Mouse (Mus musculus) cerebral cortex, adult 2 months (tissue): Measurements from ENCODE around the gene Ppp1r21.

Experiments used
- WGBS: fragments of 180-500 bp; shearing (Covaris S2); methylation state at CpG from one replicate; pipeline ENCODE4 v1.1.7; 2018; 5-methylcytosine and 5-hydroxymethylcytosine counted together

Ppp1r21 gene

DNA sequence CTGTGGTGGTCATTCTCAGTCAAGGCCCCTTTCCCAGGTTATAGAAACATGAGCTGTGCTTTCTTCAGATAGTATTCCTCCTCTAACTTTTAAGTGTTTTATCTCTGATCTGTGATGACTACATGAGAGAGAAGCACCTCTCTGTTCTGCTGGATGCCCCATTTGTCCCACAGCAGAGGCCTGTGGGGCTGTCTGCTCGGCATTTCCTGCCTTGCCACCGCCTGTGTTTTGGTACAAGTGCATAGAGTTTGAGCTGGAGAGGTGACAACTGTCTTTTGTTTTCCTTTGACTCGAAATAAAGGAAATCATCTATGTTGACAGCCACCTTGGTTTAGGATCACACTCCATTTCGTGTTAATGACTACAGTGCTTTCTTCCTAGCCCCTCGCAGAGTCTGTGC lies 44.9 kb downstream of the Ppp1r21 start:
- 74% methylated on average over 5 of the region's 5 CpGs for WGBS

GRCm38 (mm10) chr17:88578522-88579242 lies 48.8 kb downstream of the Ppp1r21 start:
- 74% methylated on average over 20 of the region's 20 CpGs for WGBS

DNA sequence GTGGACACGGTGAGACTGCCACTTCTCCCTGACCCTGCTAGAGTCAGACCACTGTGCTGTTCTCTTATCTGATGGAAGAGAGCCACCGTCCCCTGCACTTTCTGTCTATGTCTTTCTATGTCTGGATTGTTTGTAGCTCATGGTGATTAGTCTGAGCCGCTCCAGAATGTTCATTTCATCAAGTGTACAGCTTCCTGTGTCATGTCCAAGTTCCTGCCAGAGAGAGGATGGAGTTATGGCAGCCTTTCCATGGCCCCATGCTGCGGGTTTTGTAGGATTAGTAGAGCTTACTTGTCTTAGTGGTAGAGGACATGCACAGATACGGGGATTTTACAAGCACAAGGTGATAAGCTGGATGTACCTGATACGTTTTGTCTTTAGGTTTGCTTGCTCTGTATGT lies 50.6 kb downstream of the Ppp1r21 start:
- 81% methylated on average over 6 of the region's 6 CpGs for WGBS

GRCm38 (mm10) chr17:88581511-88582021 lies 51.6 kb downstream of the Ppp1r21 start:
- 33% methylated on average over 6 of the region's 6 CpGs for WGBS

- WGBS = 84% methylated on average over 11 of the region's 11 CpGs
Measured at GRCm38 (mm10) chr17:88582999-88583398, 53.1 kb downstream of the Ppp1r21 start.

GRCm38 (mm10) chr17:88583411-88583810 lies 53.5 kb downstream of the Ppp1r21 start:
- WGBS = 80% methylated on average over 8 of the region's 8 CpGs

DNA sequence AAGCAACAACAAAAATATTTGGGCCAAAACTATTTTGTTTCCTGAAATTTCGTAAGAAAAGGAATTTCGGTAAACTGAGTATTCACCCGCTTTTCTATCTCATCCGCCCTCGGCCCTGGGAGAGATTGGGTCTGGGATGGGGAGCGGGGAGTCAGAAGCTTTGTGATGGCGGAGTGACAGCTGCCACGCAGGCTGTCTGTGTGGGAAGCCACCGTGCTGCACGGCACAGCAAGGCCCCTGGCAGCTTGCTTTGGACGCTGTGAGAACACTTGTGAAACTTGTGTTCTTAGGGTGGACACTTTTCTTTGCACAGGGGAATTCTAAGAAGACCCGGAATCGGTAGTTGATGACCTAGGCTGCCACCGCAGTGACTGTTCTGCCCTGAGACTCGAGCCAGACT lies 57.5 kb downstream of the Ppp1r21 start:
- WGBS = 75% methylated on average over 15 of the region's 15 CpGs

DNA sequence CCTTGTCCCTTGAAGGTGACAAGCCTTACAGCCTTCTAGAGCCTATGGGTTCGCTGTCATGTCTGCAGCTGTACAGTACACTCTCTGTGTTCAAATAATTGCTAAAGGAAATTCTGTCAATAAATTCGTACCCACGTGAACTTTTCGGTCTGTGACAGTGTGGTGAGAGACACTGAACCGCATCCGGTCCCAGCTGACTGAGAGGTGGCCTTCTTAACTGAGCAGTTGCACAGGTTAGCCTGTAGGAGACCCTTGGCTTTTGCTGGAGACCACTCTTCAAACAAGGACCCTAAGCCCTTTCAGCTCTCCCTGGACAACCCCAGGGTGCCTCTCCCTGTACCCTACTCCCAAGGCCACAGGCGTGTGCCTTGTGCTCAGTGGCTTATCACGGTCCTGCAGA lies 58.3 kb downstream of the Ppp1r21 start:
- WGBS = 97% methylated on average over 8 of the region's 8 CpGs

- 68% methylated on average over 6 of the region's 6 CpGs for WGBS
Measured at GRCm38 (mm10) chr17:88590251-88590650, 60.3 kb downstream of the Ppp1r21 start.

GRCm38 (mm10) chr17:88595071-88595470 lies 65.2 kb downstream of the Ppp1r21 start:
- WGBS = 91% methylated on average over 4 of the region's 4 CpGs

DNA sequence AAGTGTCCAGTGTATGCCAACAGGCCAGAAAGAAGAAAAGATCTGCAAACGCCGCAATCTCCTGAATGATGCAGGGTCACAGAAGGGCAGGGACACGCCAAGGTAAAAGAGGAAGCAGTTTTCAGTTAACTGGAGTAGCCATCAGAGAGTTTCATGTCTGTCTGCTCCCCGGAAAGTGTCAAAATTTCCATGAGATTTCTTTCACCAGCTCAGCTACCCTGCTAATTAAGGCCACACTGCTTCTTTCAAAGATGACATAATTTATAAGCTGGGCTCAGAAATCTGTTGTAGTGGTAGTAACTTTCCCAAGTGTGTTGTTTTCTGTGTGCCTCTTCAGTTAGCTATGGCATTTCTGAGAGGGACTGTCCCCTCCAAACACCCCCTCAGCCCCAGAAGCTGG lies 66.2 kb downstream of the Ppp1r21 start:
- WGBS = 86% methylated on average over 4 of the region's 4 CpGs

DNA sequence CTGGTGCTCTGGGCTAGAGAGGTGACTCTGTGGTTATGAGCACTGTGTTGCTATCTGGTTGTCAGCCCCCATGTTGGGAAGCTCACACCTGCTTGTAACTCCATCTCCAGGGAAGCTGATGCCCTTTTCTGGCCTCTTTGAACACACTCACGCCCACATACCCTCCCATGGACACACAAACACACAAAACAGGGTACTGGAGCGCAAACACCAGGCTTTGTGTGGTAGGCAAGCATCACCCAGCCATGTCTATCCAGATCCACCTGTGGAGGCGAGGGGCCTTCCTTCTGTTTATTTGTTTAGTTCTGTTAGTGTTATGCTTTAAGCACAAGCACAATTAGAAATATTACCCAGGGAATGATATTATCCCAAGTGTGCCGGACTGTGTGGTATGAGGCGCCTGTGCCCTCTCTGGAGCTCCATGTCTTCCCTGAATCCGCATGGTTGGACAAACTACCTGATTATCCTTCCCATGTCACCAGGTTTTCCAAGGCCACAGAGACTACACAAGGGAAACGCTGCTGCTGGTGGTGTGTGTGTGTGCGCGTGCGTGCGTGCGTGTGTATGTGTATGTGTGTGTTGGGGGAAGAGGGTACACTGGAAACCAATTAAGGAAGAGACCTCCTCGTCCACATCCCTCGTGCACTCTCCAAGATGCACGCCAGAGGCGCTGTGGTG lies 66.8 kb downstream of the Ppp1r21 start:
- WGBS = 37% methylated on average over 16 of the region's 16 CpGs

DNA sequence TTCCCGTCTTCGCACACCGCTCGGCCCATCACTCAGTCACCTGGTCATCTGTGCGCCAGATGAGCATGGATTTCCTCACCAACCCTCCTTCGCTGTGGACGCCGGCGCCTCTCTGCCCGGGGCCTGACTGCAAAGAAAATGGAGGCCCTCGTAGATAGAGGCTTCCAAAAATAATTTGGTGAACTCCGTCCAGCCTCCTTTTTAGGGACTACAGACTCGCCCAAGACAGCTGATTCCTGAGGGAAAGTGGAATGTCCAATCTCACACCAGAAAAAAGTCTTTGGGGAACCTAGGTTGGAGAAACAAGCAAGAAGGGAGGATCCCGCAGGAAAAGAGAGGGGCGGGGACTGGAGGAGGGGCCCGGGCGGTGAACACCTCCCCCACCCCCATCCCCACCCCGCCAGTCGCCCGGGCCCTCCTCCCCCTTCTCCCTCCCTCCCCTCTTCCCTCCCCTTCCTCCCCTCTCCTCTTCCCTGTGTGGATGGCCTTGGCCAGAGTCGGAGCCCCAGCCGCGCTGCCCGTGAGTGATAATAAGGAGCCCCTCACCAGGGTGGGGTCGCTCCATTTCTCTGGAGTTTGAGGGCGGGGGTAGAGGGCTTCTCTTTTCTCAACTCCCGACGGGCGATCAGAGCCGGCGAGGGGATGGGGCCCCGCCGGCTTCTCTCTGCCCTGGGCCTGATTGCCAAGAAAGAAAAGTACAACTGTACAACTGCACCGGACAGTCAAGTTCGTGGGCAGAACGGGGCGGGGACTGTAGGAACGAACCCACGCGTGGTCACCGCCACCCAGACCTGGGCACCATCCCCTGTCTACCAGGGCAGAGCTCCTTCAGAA lies 67.5 kb downstream of the Ppp1r21 start, which contains the start of gene Ston1:
Gene Ston1 (plus strand): TSS at position 463 of the 834 bp plus-strand sequence.
- WGBS = 2% methylated on average over 40 of the region's 41 CpGs

GRCm38 (mm10) chr17:88598056-88598420 lies 68.1 kb downstream of the Ppp1r21 start:
- 23% methylated on average over 5 of the region's 5 CpGs for WGBS

DNA sequence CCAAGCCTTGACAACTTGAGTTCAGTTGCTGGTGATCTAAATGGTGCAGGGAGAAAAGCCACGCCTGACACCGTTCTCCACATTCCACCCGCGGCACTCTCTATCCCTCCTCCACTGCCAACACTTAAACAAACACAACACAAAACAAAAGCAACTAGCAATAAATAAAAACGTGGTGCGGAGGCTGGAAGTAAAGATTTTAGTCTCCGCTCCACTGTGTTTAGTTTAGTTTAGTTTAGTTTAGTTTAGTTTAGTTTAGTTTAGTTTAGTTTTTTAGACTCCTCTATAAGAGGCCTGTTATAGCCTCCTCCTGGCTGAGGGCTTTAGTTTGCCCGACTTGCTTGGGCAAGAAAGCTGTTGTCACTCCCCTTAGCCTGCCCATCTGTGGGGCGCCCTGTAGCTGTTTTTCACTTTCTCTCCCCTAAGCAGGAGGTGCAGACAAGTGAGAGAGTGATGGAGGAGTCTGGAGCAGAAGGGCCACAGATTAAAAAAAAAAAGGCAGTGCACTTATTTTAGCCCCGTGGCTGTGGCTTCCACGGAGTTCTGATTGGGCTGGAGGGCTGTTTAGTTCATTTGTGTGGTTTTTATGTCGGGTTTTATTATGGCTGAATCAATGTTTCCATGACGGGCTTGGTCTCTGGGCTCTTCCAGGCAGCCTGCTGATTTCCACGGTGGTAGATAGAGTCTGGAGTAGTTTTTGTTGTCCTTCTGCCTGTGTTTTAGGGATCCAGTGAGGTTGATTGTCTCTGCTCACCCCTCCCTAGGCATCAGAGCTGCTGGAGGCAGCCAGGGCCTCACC lies 68.9 kb downstream of the Ppp1r21 start:
- WGBS = 48% methylated on average over 14 of the region's 14 CpGs

- WGBS = 82% methylated on average over 8 of the region's 8 CpGs
Measured at GRCm38 (mm10) chr17:88600492-88601026, 70.6 kb downstream of the Ppp1r21 start.

DNA sequence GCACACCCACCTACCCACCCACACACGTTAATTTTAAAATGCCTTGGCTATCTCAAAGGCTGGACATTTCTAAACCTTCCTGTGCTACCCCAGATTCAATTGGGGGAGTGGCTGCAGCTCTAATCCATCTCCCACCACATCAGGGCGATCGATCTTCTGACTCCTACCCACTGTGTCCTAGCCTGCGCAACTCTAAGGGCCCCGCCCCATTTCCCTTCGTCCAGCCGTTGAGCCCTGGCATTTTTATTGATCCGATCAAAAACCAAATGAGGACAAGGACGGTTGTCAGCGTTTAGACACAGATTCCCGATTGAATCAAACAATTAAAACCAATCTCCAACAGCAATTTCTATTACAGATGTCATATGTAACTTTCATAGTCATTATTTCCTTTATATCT lies 74.0 kb downstream of the Ppp1r21 start:
- WGBS = 92% methylated on average over 11 of the region's 11 CpGs

DNA sequence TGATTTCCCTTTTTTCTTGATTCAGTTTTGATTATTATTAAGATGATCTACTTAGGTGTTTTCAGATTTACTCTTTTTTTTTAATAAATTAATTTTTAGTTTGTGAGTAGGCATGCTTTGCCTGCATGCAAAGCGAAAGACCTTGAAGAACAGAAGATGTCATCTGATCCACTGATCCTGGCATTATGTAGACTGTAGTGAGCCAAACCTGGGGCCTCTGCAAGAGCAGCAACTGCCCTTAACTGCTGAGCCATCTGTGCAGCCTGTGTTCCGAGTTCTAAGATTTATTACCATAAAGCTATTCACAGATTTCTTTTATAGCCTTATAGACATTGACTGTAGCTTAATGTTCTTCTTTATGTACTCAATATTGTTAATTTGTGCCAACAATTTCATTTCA lies 76.1 kb downstream of the Ppp1r21 start:
- 82% methylated on average over 2 of the region's 2 CpGs for WGBS

DNA sequence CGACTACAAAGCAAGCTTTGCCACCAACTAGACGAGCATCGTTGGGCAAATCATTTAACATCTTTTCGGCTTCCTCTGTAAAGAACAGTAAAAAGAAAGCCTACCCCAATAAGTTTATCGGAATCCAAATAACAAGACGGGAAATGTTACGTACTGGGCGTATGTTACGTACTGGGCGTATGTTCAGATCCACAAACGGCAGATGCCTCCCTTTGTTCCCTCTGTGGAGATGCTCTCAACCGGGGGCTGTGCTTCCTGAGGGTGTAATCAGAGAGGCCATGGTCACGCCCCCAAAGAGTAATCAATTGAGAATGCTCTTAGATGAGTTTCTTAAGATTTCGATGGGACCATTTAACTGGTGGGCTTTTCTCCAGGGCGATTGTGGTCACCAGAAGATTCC lies 79.4 kb downstream of the Ppp1r21 start:
- 91% methylated on average over 15 of the region's 15 CpGs for WGBS

DNA sequence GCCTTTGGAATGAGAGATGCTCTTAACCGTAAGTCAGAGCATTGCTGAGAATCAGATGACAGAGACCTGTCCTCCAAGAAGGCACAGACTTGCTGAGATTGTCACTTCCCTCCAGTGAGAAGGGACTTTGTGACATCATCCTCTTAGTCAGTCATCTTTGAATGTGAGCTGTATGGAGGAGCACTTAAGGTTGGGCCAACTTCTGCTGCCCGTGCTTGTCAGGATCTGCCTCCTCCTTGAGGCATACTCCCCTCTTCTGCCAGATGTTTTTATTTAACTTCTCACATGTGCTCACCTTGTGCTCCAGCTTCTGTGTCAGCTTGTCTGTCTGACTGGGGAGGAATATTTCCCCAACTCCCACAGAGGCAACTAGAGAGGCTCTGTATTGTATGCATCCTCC lies 81.1 kb downstream of the Ppp1r21 start:
- 74% methylated on average over 2 of the region's 2 CpGs for WGBS

GRCm38 (mm10) chr17:88613172-88613571 lies 83.3 kb downstream of the Ppp1r21 start:
- WGBS = 81% methylated on average over 6 of the region's 6 CpGs
